In genomic region chr10:19014381-19015256, GRCm38 (mm10) we compare ENCODE assay signal across 8 mouse cellular contexts. TPM values are rescaled to one million over a fixed set of nuclear protein-coding genes. Genes with fewer than 3 reads are reported as not detected.
DNase-seq lines count a peak whose midpoint lies in the region; ATAC-seq and TF ChIP-seq lines count a peak whose summit lies in the region.

No protein-coding gene starts in this region.

- TF ChIP-seq CTCF in left cerebral cortex, adult 2 months (IDR thresholded peaks at IDR 0.05), result no peak; the same call in 1 of the 2 replicates
- TF ChIP-seq CTCF in heart, postnatal 0 days (IDR thresholded peaks at IDR 0.05; ENCODE audit: low read depth), result no peak

- H3K9ac ChIP-seq in heart, postnatal 0 days (replicated peaks; ENCODE audit: low read depth, low read length), result peak overlapping the region; percentile 81
- peak overlapping the region; percentile 82 for H3K9ac ChIP-seq in limb, embryonic 12.5 days (replicated peaks)

- WGBS in embryonic facial prominence, embryonic 10.5 days, result 1% methylated on average over 43 of the region's 43 CpGs
- WGBS in heart, postnatal 0 days, result under 1% methylated on average over 43 of the region's 43 CpGs
- under 1% methylated on average over 43 of the region's 43 CpGs for WGBS in limb, embryonic 12.5 days

- H3K27me3 ChIP-seq in embryonic facial prominence, embryonic 10.5 days (replicated peaks; ENCODE audit: low read depth, poor library complexity, severe bottlenecking), result peaks cover 22% of the 10 kb centered on the region; the same call in 1 of the 2 replicates
- no peaks in the 10 kb centered on the region for H3K27me3 ChIP-seq in heart, postnatal 0 days (ENCODE audit: control insufficient read depth, insufficient read depth, low read length)
- no peaks in the 10 kb centered on the region for H3K27me3 ChIP-seq in limb, embryonic 12.5 days

- no peak for TF ChIP-seq EP300 in heart, postnatal 0 days (IDR thresholded peaks at IDR 0.05; ENCODE audit: low read depth)

- intact Hi-C loops in left cerebral cortex, adult 2 months (cut with DNase I), result loop anchor here (2.0 to 5.0 kb wide), 4 partner anchors 62 to 172 kb away; no protein-coding TSS in a partner anchor
- intact Hi-C loops in left cerebral cortex, postnatal 25 days (cut with DNase I), result loop anchor here (2.0 to 5.0 kb wide), 3 partner anchors 62 to 172 kb away; no protein-coding TSS in a partner anchor

- ATAC-seq in heart, postnatal 0 days (ENCODE audit: insufficient read depth, low read depth), result peak; percentile 81
- ATAC-seq in limb, embryonic 12.5 days (ENCODE audit: insufficient number of reproducible peaks, insufficient read depth, low FRiP score, low TSS enrichment, low read depth), result no peak; the same call in none of the 2 replicates
- peak; percentile 19; the same call in 1 of the 2 replicates for ATAC-seq in monocyte, adult 5-6 weeks (replicated peaks; ENCODE audit: insufficient number of reproducible peaks, low FRiP score, low TSS enrichment, poor library complexity, severe bottlenecking)

- H3K27ac ChIP-seq in left cerebral cortex, adult 2 months, result peak overlapping the region; percentile 85
- peak overlapping the region; percentile 89 for H3K27ac ChIP-seq in embryonic facial prominence, embryonic 10.5 days (replicated peaks)
- H3K27ac ChIP-seq in heart, postnatal 0 days (ENCODE audit: low read depth), result peak overlapping the region; percentile 84
- H3K27ac ChIP-seq in limb, embryonic 12.5 days, result peak overlapping the region; percentile 94

- H3K4me3 ChIP-seq in left cerebral cortex, adult 2 months, result peak overlapping the region; percentile 60
- H3K4me3 ChIP-seq in embryonic facial prominence, embryonic 10.5 days, result peak overlapping the region; percentile 80
- H3K4me3 ChIP-seq in heart, postnatal 0 days (ENCODE audit: low read depth, low read length), result peak overlapping the region; percentile 93
- peak overlapping the region; percentile 77 for H3K4me3 ChIP-seq in limb, embryonic 12.5 days (replicated peaks)

- H3K36me3 ChIP-seq in embryonic facial prominence, embryonic 10.5 days (replicated peaks), result no peaks in the 10 kb centered on the region
- no peaks in the 10 kb centered on the region for H3K36me3 ChIP-seq in heart, postnatal 0 days (replicated peaks; ENCODE audit: control insufficient read depth, insufficient read depth, low read length)
- 0 out of 2 replicates have a peak, but pooled peaks cover 3% of the 10 kb centered on the region for H3K36me3 ChIP-seq in limb, embryonic 12.5 days

- no peaks in the 10 kb centered on the region for H3K9me3 ChIP-seq in embryonic facial prominence, embryonic 10.5 days
- H3K9me3 ChIP-seq in heart, postnatal 0 days (replicated peaks; ENCODE audit: control insufficient read depth, low read length), result no peaks in the 10 kb centered on the region
- no peaks in the 10 kb centered on the region for H3K9me3 ChIP-seq in limb, embryonic 12.5 days

- H3K4me1 ChIP-seq in embryonic facial prominence, embryonic 10.5 days, result peaks cover 16% of the 10 kb centered on the region
- H3K4me1 ChIP-seq in heart, postnatal 0 days (ENCODE audit: control insufficient read depth, insufficient read depth), result peaks cover 21% of the 10 kb centered on the region
- H3K4me1 ChIP-seq in limb, embryonic 12.5 days (replicated peaks), result peaks cover 14% of the 10 kb centered on the region; the same call in 1 of the 2 replicates

- no peak for DNase-seq in left cerebral cortex, adult 2 months (ENCODE audit: extremely low spot score in 1 of 2, low spot score in 2 of 2)
- DNase-seq in left cerebral cortex, postnatal 25 days (ENCODE audit: low spot score in 2 of 2), result no peak
- DNase-seq in Muller cell, postnatal 12 days (ENCODE audit: inconsistent ontology term), result peak; percentile 74
- DNase-seq in embryonic facial prominence, embryonic 10.5 days (ENCODE audit: low spot score), result peak; percentile 63
- peak; percentile 18 for DNase-seq in heart, postnatal 0 days (ENCODE audit: low spot score)
- DNase-seq in urinary bladder, postnatal 25 days (ENCODE audit: low spot score), result peak; percentile 13

- peak overlapping the region; percentile 88 for H3K4me2 ChIP-seq in heart, postnatal 0 days (ENCODE audit: low read depth, low read length)
- H3K4me2 ChIP-seq in limb, embryonic 12.5 days, result peak overlapping the region; percentile 74

RNA-seq across cellular contexts. Expression of gene Tnfaip3, which starts 0.8 kb away (rescaled TPM):
- total RNA-seq in left cerebral cortex, adult 2 months (2021), result 1 to 10 TPM; 4.6 to 5.1 TPM
- 1 to 10 TPM; 5.1 to 5.3 TPM for total RNA-seq in left cerebral cortex, postnatal 25 days (2021)
- polyA plus RNA-seq in embryonic facial prominence, embryonic 10.5 days (2016; fragmentation: Nextera tagmentation; extraction: Ambion mirVana), result 1.4 and 1.6 TPM in 2 replicates
- 4.2 and 4.6 TPM in 2 replicates for total RNA-seq in heart, postnatal 0 days (2014; rRNA removed; ENCODE audit: low replicate concordance)
- 1.1 and 1.3 TPM in 2 replicates for polyA plus RNA-seq in heart, postnatal 0 days (2015; fragmentation: Nextera tagmentation; extraction: Ambion mirVana)
- polyA plus RNA-seq in limb, embryonic 12.5 days (2016; fragmentation: Nextera tagmentation; extraction: Ambion mirVana), result 2.9 and 3.5 TPM in 2 replicates
- total RNA-seq in monocyte, adult 5-6 weeks (2017), result 303 to 429 TPM (median 333 TPM) in 3 replicates

Comparison
In these comparisons a context has a peak if more than half of its experiments do, and no peak if none do; other contexts are left out.
1. DNase-seq: peak in Muller cell, postnatal 12 days (single experiment), embryonic facial prominence, embryonic 10.5 days (single experiment), heart, postnatal 0 days (single experiment) and urinary bladder, postnatal 25 days (single experiment); none in left cerebral cortex, adult 2 months (0 of 2) and left cerebral cortex, postnatal 25 days (0 of 2).
2. RNA of gene Tnfaip3, which starts 0.8 kb away (total RNA-seq): 303 to 429 TPM in monocyte, adult 5-6 weeks; 5.1 to 5.3 TPM in left cerebral cortex, postnatal 25 days, 4.6 to 5.1 TPM in left cerebral cortex, adult 2 months and 4.2 to 4.6 TPM in heart, postnatal 0 days; every median in the first group is over 10 times any median in the second.
3. Peak in every context shown above with its lines, with median percentiles within 50 percentile points of each other: H3K27ac ChIP-seq and H3K4me3 ChIP-seq.